9 mouse cellular contexts compared by ENCODE assay signal in the genomic region with DNA sequence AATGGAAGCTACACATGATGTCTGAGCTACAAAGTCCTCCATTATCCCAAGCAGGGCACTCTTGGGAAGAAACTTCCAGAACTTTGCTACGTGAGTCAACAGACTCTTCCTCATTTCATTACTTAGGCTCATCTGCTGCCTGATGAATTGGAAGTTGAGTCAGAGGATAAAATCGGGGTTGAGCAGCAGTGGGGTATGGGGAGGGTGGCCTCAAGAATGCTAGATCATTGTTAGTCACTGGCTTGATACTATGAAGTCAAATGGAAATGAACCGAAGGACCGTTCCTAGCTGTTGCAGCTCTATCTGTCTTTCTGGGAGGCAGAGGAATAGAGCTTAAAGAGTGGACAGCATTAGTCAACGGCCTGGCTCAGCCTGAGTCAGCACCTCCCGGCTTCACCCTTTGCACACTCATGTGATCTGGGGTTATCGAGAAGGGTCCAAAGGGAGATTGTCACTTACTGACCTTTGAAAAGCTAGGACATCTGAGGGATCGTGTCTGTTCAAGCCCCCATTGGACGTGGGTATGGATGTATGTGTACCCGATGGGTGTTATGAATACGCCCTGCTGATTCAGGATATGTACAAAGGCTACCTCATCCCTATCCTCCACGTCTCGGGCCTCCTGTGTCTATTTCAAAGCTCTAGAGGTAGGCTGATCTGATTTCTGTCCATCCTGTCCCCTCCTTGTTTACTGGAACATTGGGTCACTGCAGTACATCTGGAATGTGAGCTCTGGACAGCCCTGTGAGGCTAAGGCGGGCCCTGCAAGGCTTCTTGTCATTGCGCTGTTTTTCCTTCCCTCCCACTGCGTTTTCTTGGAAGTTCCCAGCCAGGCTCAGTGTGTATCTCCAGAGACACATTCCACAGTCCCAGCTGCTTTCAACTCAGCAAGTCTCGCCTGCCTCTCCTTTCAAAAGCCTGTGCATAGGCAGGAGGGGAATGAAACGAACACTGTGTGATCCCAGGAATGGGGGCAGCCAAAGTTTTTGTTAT.
DNase-seq lines count a peak whose midpoint lies in the region; ATAC-seq and TF ChIP-seq lines count a peak whose summit lies in the region.
"Had no signal": no experiment of that assay in that cellular context is flagged by ENCODE, and none has a peak within 500 bp of the region (broad histone marks: within the 10 kb centered on the region; RNA-seq: fewer than 3 reads in every experiment).

No protein-coding gene starts in this region.

- no peak overlapping the region for H3K4me2 ChIP-seq in kidney, embryonic 14.5 days (replicated peaks; ENCODE audit: low read depth, low read length)

- no peaks in the 10 kb centered on the region for H3K9me3 ChIP-seq in kidney, embryonic 14.5 days (ENCODE audit: control insufficient read depth, low read length)

- H3K9ac ChIP-seq in kidney, embryonic 14.5 days (ENCODE audit: low read depth, low read length): no peak overlapping the region

- no peaks in the 10 kb centered on the region for H3K27me3 ChIP-seq in kidney, embryonic 14.5 days (ENCODE audit: control insufficient read depth, insufficient read depth, low read length)

- peak; percentile 49 for DNase-seq in kidney, adult 11 months
- DNase-seq in adipocyte (ENCODE audit: low spot score): peak; percentile 76
- peak; percentile 65 to 72 for DNase-seq in heart, postnatal 10 days
- peak; percentile 54 for DNase-seq in lung, postnatal 25 days (ENCODE audit: low spot score)
- no peak for DNase-seq in thymus, postnatal 36 days
- no peak for DNase-seq in layer of hippocampus, adult 2 months (ENCODE audit: low spot score in 2 of 2)

- H3K27ac ChIP-seq in kidney, embryonic 14.5 days (ENCODE audit: low read depth, low read length): no peak overlapping the region
- no peak overlapping the region for H3K27ac ChIP-seq in layer of hippocampus, adult 2 months
- H3K27ac ChIP-seq: macrophage had no signal

- no peak overlapping the region for H3K4me3 ChIP-seq in kidney, embryonic 14.5 days (ENCODE audit: low read length)
- H3K4me3 ChIP-seq in layer of hippocampus, adult 2 months: no peak overlapping the region

- no peaks in the 10 kb centered on the region for H3K36me3 ChIP-seq in kidney, embryonic 14.5 days (ENCODE audit: control insufficient read depth, insufficient read depth, low read length)

- no peak for ATAC-seq in kidney, embryonic 14.5 days (ENCODE audit: low FRiP score, low TSS enrichment)
- no peak for ATAC-seq in monocyte, adult 5-6 weeks (replicated peaks; ENCODE audit: insufficient number of reproducible peaks, low FRiP score, low TSS enrichment, poor library complexity, severe bottlenecking)

- H3K4me1 ChIP-seq in kidney, embryonic 14.5 days (ENCODE audit: control insufficient read depth, insufficient read depth, low read length): no peaks in the 10 kb centered on the region

- intact Hi-C loops in heart, postnatal 10 days (cut with DNase I): no loop called here

- no peak for TF ChIP-seq CTCF in layer of hippocampus, adult 2 months (conservative IDR thresholded peaks at IDR 0.05)

- WGBS in kidney, embryonic 14.5 days: 78% methylated on average over 18 of the region's 18 CpGs

Comparison
In these comparisons a context has a peak if more than half of its experiments do, and no peak if none do; other contexts are left out.
1. DNase-seq: peak in kidney, adult 11 months (single experiment), adipocyte (single experiment), heart, postnatal 10 days (2 of 2) and lung, postnatal 25 days (single experiment); none in thymus, postnatal 36 days (0 of 2) and layer of hippocampus, adult 2 months (0 of 2).